Mouse (Mus musculus): ENCODE measurements at regions not wholly inside any gene's neighbourhood (a gene's known extent, or its start where the extent isn't known, plus 50 kb on each side); places are given as distances from the start of the nearest gene placed in this dataset.

GRCm38 (mm10) chr14:37298631-37299030, 163.6 kb upstream of the Ghitm start:
- DNase-seq (ENCODE audit: low spot score in 2 of 2): no peak

GRCm38 (mm10) chr14:37296531-37296930, 161.5 kb upstream of the Ghitm start:
- no peak for DNase-seq (ENCODE audit: low spot score in 2 of 2)

GRCm38 (mm10) chr14:37292084-37292860, 157.2 kb upstream of the Ghitm start:
- DNase-seq (ENCODE audit: low spot score in 2 of 2): no peak

GRCm38 (mm10) chr14:37284391-37284790, 149.3 kb upstream of the Ghitm start:
- no peak for DNase-seq (ENCODE audit: low spot score in 2 of 2)

- no peak for DNase-seq (ENCODE audit: low spot score in 2 of 2)
Observed at GRCm38 (mm10) chr14:37279356-37279755, 144.3 kb upstream of the Ghitm start.

- peak; percentile 11 to 57 for DNase-seq (ENCODE audit: low spot score in 2 of 2)
Observed at GRCm38 (mm10) chr14:37276728-37277695, 141.9 kb upstream of the Ghitm start.

GRCm38 (mm10) chr14:37272063-37272462, 137.0 kb upstream of the Ghitm start:
- no peak for DNase-seq (ENCODE audit: low spot score in 2 of 2)

- peak; percentile 15 to 22 for DNase-seq (ENCODE audit: low spot score in 2 of 2)
Observed at GRCm38 (mm10) chr14:37271015-37271933, 136.2 kb upstream of the Ghitm start.

GRCm38 (mm10) chr14:37269920-37270319, 134.8 kb upstream of the Ghitm start:
- no peak for DNase-seq (ENCODE audit: low spot score in 2 of 2)

- DNase-seq (ENCODE audit: low spot score in 2 of 2): peak; percentile 35 to 68
Observed at GRCm38 (mm10) chr14:37238632-37239032, 103.6 kb upstream of the Ghitm start.

- no peak for DNase-seq (ENCODE audit: low spot score in 2 of 2)
Observed at GRCm38 (mm10) chr14:37237191-37237590, 102.1 kb upstream of the Ghitm start.

GRCm38 (mm10) chr14:37208256-37208655, 73.2 kb upstream of the Ghitm start:
- no peak for DNase-seq (ENCODE audit: low spot score in 2 of 2)

- DNase-seq (ENCODE audit: low spot score in 2 of 2): no peak
Observed at GRCm38 (mm10) chr14:37189795-37190194, 54.7 kb upstream of the Ghitm start.
